Mouse (Mus musculus) neural tube, embryonic 11.5 days (tissue): ENCODE measurements around the gene Fmnl2. TPM values are rescaled to one million over a fixed set of nuclear protein-coding genes. Genes with fewer than 3 reads are reported as not detected.

Experiments
- ATAC-seq: fragments of 200-750 bp; cut with Nextera tagmentation; 2 replicates; pipeline ENCODE4 v1.8.0; 2017; ENCODE audit warnings: moderate number of reproducible peaks, mild to moderate bottlenecking, moderate TSS enrichment, moderate library complexity; ENCODE audit not compliant: insufficient read depth, low FRiP score, low TSS enrichment
- DNase-seq: peaks from one replicate; pipeline ENCODE4 v3.0.0-alpha.2; 2015; ENCODE audit warnings: low spot score
- H3K27ac ChIP-seq: fragments of 300-500 bp; sonication (generic); 2 replicates; pipeline ENCODE4 v1.5.1; 2014; ENCODE audit warnings: low read depth, mild to moderate bottlenecking, low read length
- H3K27me3 ChIP-seq: fragments of 300-500 bp; sonication (generic); 2 replicates; pipeline ENCODE4 v1.6.1; 2014; ENCODE audit warnings: mild to moderate bottlenecking, low read length, mixed read lengths; ENCODE audit not compliant: control insufficient read depth, insufficient read depth
- H3K36me3 ChIP-seq: fragments of 300-500 bp; sonication (generic); 2 replicates; pipeline ENCODE4 v1.6.1; 2014; ENCODE audit warnings: mild to moderate bottlenecking, low read length, moderate library complexity, mixed read lengths; ENCODE audit not compliant: control insufficient read depth, insufficient read depth
- H3K4me1 ChIP-seq: fragments of 300-500 bp; sonication (generic); 2 replicates; pipeline ENCODE4 v1.6.1; 2014; ENCODE audit warnings: low read length, mixed read lengths; ENCODE audit not compliant: control insufficient read depth, insufficient read depth
- H3K4me2 ChIP-seq: fragments of 300-500 bp; sonication (generic); 2 replicates; pipeline ENCODE4 v1.6.1; 2014; ENCODE audit warnings: low read depth, mild to moderate bottlenecking, moderate library complexity
- H3K4me3 ChIP-seq: fragments of 300-500 bp; sonication (generic); 2 replicates; pipeline ENCODE4 v1.5.1; 2014; ENCODE audit warnings: low read depth, low read length
- H3K9ac ChIP-seq: fragments of 300-500 bp; sonication (generic); 2 replicates; pipeline ENCODE4 v1.6.1; 2014; ENCODE audit warnings: mild to moderate bottlenecking, low read length
- H3K9me3 ChIP-seq: fragments of 300-500 bp; sonication (generic); 2 replicates; pipeline ENCODE4 v1.6.1; 2016; ENCODE audit warnings: low read length; ENCODE audit not compliant: control insufficient read depth
- WGBS: fragments of 180-500 bp; shearing (Covaris S2); extraction: QIAGEN DNeasy Blood & Tissue Kit; methylation state at CpG from one replicate; pipeline ENCODE4 v1.1.7; 2014; 5-methylcytosine and 5-hydroxymethylcytosine counted together
- polyA plus RNA-seq: library from polyadenylated mRNA; unstranded; fragments of >200 nt; fragmentation: Nextera tagmentation; extraction: Ambion mirVana; gene quantifications from 2 replicates; pipeline ENCODE4 v1.2.1, GENCODE M21; 2014

Gene Fmnl2
- polyA plus RNA-seq, 1 experiment from 2014 or later, result 7.8 TPM

- DNase-seq (no peak), ATAC-seq (no peak)
- Histone ChIP-seq H3K4me3 (no peak overlapping the region), H3K27ac (no peak overlapping the region), H3K4me1 (0 out of 2 replicates have a peak, but pooled peaks cover 2% of the 10 kb centered on the region), H3K9ac (no peak overlapping the region), H3K36me3 (no peaks in the 10 kb centered on the region), H3K27me3 (no peaks in the 10 kb centered on the region), H3K4me2 (no peak overlapping the region), H3K9me3 (no peaks in the 10 kb centered on the region)
- WGBS, result 98% methylated on average over 4 of the region's 4 CpGs
Observed at GRCm38 (mm10) chr2:52949556-52949955, 91.9 kb downstream of the Fmnl2 start.

- Histone ChIP-seq H3K9me3 (no peaks in the 10 kb centered on the region), H3K4me1 (0 out of 2 replicates have a peak, but pooled peaks cover 2% of the 10 kb centered on the region), H3K27me3 (no peaks in the 10 kb centered on the region), H3K4me2 (no peak overlapping the region), H3K27ac (no peak overlapping the region), H3K36me3 (no peaks in the 10 kb centered on the region), H3K9ac (no peak overlapping the region), H3K4me3 (no peak overlapping the region)
- 82% methylated on average over 4 of the region's 4 CpGs for WGBS
- ATAC-seq (no peak), DNase-seq (no peak)
Observed at GRCm38 (mm10) chr2:52950226-52950625, 92.6 kb downstream of the Fmnl2 start.

GRCm38 (mm10) chr2:52952202-52952730, 94.6 kb downstream of the Fmnl2 start:
- Histone ChIP-seq H3K4me1 (no peaks in the 10 kb centered on the region), H3K27ac (no peak overlapping the region), H3K4me2 (no peak overlapping the region), H3K36me3 (no peaks in the 10 kb centered on the region), H3K9me3 (no peaks in the 10 kb centered on the region), H3K27me3 (no peaks in the 10 kb centered on the region), H3K9ac (no peak overlapping the region), H3K4me3 (no peak overlapping the region)
- ATAC-seq, result no peak
- WGBS, result 89% methylated on average over 6 of the region's 6 CpGs
- DNase-seq, result no peak

GRCm38 (mm10) chr2:52955090-52955489, 97.4 kb downstream of the Fmnl2 start:
- H3K9ac ChIP-seq, result no peak overlapping the region
- ATAC-seq (no peak), DNase-seq (no peak)
- WGBS, result 81% methylated on average over 8 of the region's 8 CpGs
- peaks cover 20% of the 10 kb centered on the region for H3K4me1 ChIP-seq
- H3K4me2 ChIP-seq, result no peak overlapping the region
- H3K4me3 ChIP-seq, result no peak overlapping the region
- no peaks in the 10 kb centered on the region for H3K27me3 ChIP-seq
- H3K9me3 ChIP-seq, result no peaks in the 10 kb centered on the region
- H3K27ac ChIP-seq, result no peak overlapping the region
- H3K36me3 ChIP-seq, result no peaks in the 10 kb centered on the region

GRCm38 (mm10) chr2:52955831-52956230, 98.2 kb downstream of the Fmnl2 start:
- Histone ChIP-seq H3K4me3 (no peak overlapping the region), H3K9me3 (no peaks in the 10 kb centered on the region), H3K36me3 (no peaks in the 10 kb centered on the region), H3K9ac (no peak overlapping the region), H3K4me2 (no peak overlapping the region), H3K27ac (no peak overlapping the region), H3K27me3 (no peaks in the 10 kb centered on the region), H3K4me1 (peaks cover 20% of the 10 kb centered on the region)
- WGBS, result 88% methylated on average over 10 of the region's 10 CpGs
- DNase-seq, result no peak
- ATAC-seq, result no peak

GRCm38 (mm10) chr2:52957771-52958534, 100.3 kb downstream of the Fmnl2 start:
- no peaks in the 10 kb centered on the region for H3K9me3 ChIP-seq
- peak overlapping the region; percentile 17; the same call in 1 of the 2 replicates for H3K27ac ChIP-seq
- H3K4me2 ChIP-seq, result no peak overlapping the region
- 36% methylated on average over 8 of the region's 8 CpGs for WGBS
- H3K27me3 ChIP-seq, result no peaks in the 10 kb centered on the region
- ATAC-seq, result peak; percentile 28; the same call in 1 of the 2 replicates
- DNase-seq, result no peak
- H3K9ac ChIP-seq, result no peak overlapping the region
- no peak overlapping the region for H3K4me3 ChIP-seq
- no peaks in the 10 kb centered on the region for H3K36me3 ChIP-seq
- peaks cover 20% of the 10 kb centered on the region for H3K4me1 ChIP-seq

GRCm38 (mm10) chr2:52958535-52959290, 101.1 kb downstream of the Fmnl2 start:
- Histone ChIP-seq H3K4me2 (peak overlapping the region; percentile 21), H3K4me1 (peaks cover 20% of the 10 kb centered on the region), H3K9me3 (no peaks in the 10 kb centered on the region), H3K36me3 (no peaks in the 10 kb centered on the region), H3K27me3 (no peaks in the 10 kb centered on the region), H3K27ac (0 out of 2 replicates have a peak overlapping the region, but pooled peaks have one; percentile 15), H3K9ac (no peak overlapping the region; the same call in 1 of the 2 replicates), H3K4me3 (no peak overlapping the region)
- peak; percentile 80 for ATAC-seq
- peak; percentile 65 for DNase-seq
- 1% methylated on average over 15 of the region's 15 CpGs for WGBS

- H3K9ac ChIP-seq, result no peak overlapping the region; the same call in 1 of the 2 replicates
- DNase-seq, result no peak
- no peak for ATAC-seq
- H3K36me3 ChIP-seq, result no peaks in the 10 kb centered on the region
- H3K4me1 ChIP-seq, result peaks cover 20% of the 10 kb centered on the region
- no peaks in the 10 kb centered on the region for H3K27me3 ChIP-seq
- peak overlapping the region; percentile 21 for H3K4me2 ChIP-seq
- H3K4me3 ChIP-seq, result no peak overlapping the region
- no peaks in the 10 kb centered on the region for H3K9me3 ChIP-seq
- 0 out of 2 replicates have a peak overlapping the region, but pooled peaks have one; percentile 15 for H3K27ac ChIP-seq
Observed at GRCm38 (mm10) chr2:52959291-52959621, 101.6 kb downstream of the Fmnl2 start.
